Mouse (Mus musculus): Measurements from ENCODE around the gene Rap1gap2.
"Not testable (repeated sequence)": the region's sequence is repeated elsewhere in the genome, so short reads cannot be mapped to it uniquely, and the experiment has no call there.

Gene Rap1gap2

GRCm38 (mm10) chr11:74621974-74622669, 11.4 kb upstream of the Rap1gap2 start:
- no peak for DNase-seq

- DNase-seq = no peak
These were observed 9.2 kb upstream of the Rap1gap2 start for GRCm38 (mm10) chr11:74619956-74620300.

- DNase-seq = peak; percentile 79
These were observed 8.7 kb upstream of the Rap1gap2 start, which contains the start of gene Ccdc92b for GRCm38 (mm10) chr11:74619201-74619955. Gene Ccdc92b, plus strand, starts transcription at chr11:74619605.

GRCm38 (mm10) chr11:74615571-74615970, 4.9 kb upstream of the Rap1gap2 start:
- no peak for DNase-seq

GRCm38 (mm10) chr11:74613428-74613827, 2.7 kb upstream of the Rap1gap2 start:
- DNase-seq = no peak

- DNase-seq = no peak
These were observed 722 bp upstream of the Rap1gap2 start for GRCm38 (mm10) chr11:74611437-74611836.

- DNase-seq = no peak
These were observed 647 bp downstream of the Rap1gap2 start for GRCm38 (mm10) chr11:74610068-74610467.

- no peak for DNase-seq
These were observed 8.4 kb downstream of the Rap1gap2 start for GRCm38 (mm10) chr11:74602286-74602685.

- DNase-seq = no peak
These were observed 12.8 kb downstream of the Rap1gap2 start for GRCm38 (mm10) chr11:74597990-74598337.

GRCm38 (mm10) chr11:74597283-74597989, 13.3 kb downstream of the Rap1gap2 start:
- DNase-seq = no peak

- no peak for DNase-seq
These were observed 18.5 kb downstream of the Rap1gap2 start for GRCm38 (mm10) chr11:74592246-74592645.

GRCm38 (mm10) chr11:74590691-74591090, 20.0 kb downstream of the Rap1gap2 start:
- DNase-seq = no peak

- DNase-seq = no peak
These were observed 20.5 kb downstream of the Rap1gap2 start for GRCm38 (mm10) chr11:74590239-74590596.

- no peak for DNase-seq
These were observed 21.1 kb downstream of the Rap1gap2 start for GRCm38 (mm10) chr11:74589401-74590238.

- DNase-seq = no peak
These were observed 24.3 kb downstream of the Rap1gap2 start for GRCm38 (mm10) chr11:74586401-74586800.

- no peak for DNase-seq
These were observed 25.6 kb downstream of the Rap1gap2 start for GRCm38 (mm10) chr11:74584946-74585723.

- no peak for DNase-seq
These were observed 26.8 kb downstream of the Rap1gap2 start for GRCm38 (mm10) chr11:74583824-74584349.

- no peak for DNase-seq
These were observed 28.3 kb downstream of the Rap1gap2 start for GRCm38 (mm10) chr11:74582464-74582863.

- DNase-seq = not testable (repeated sequence)
These were observed 29.4 kb downstream of the Rap1gap2 start for GRCm38 (mm10) chr11:74581333-74581732.

GRCm38 (mm10) chr11:74577068-74577467, 33.6 kb downstream of the Rap1gap2 start:
- DNase-seq = no peak

- no peak for DNase-seq
These were observed 34.8 kb downstream of the Rap1gap2 start for GRCm38 (mm10) chr11:74575940-74576339.

Data from kidney, adult 18-20 months (tissue).